Mouse (Mus musculus) embryonic facial prominence, embryonic 13.5 days (tissue): ENCODE results near the gene Akap2. TPM values are rescaled to one million over a fixed set of nuclear protein-coding genes. Genes with fewer than 3 reads are reported as not detected.

Experiments
- ATAC-seq: fragments of 200-750 bp; cut with Nextera tagmentation; 2 replicates; pipeline ENCODE4 v1.8.0; 2017; ENCODE audit warnings: low read depth; ENCODE audit not compliant: insufficient number of reproducible peaks, insufficient read depth, low FRiP score, low TSS enrichment
- H3K27ac ChIP-seq: fragments of 300-500 bp; sonication (generic); 2 replicates; pipeline ENCODE4 v1.5.1; 2015; ENCODE audit warnings: moderate library complexity, mild to moderate bottlenecking, inconsistent platforms
- H3K27me3 ChIP-seq: fragments of 300-500 bp; sonication (generic); 2 replicates; pipeline ENCODE4 v1.6.1; 2015; ENCODE audit warnings: mild to moderate bottlenecking, inconsistent platforms
- H3K36me3 ChIP-seq: fragments of 300-500 bp; sonication (generic); 2 replicates; pipeline ENCODE4 v1.6.1; 2015; ENCODE audit warnings: mild to moderate bottlenecking, inconsistent platforms
- H3K4me1 ChIP-seq: fragments of 300-500 bp; sonication (generic); 2 replicates; pipeline ENCODE4 v1.6.1; 2015; ENCODE audit warnings: inconsistent platforms
- H3K4me2 ChIP-seq: fragments of 300-500 bp; sonication (generic); 2 replicates; pipeline ENCODE4 v1.6.1; 2015; ENCODE audit warnings: moderate library complexity, mild to moderate bottlenecking, inconsistent platforms
- H3K4me3 ChIP-seq: fragments of 300-500 bp; sonication (generic); 2 replicates; pipeline ENCODE4 v1.5.1; 2015; ENCODE audit warnings: mild to moderate bottlenecking, inconsistent platforms
- H3K9ac ChIP-seq: fragments of 300-500 bp; sonication (generic); 2 replicates; pipeline ENCODE4 v1.6.1; 2015; ENCODE audit warnings: mild to moderate bottlenecking, inconsistent platforms
- H3K9me3 ChIP-seq: fragments of 300-500 bp; sonication (generic); 2 replicates; pipeline ENCODE4 v1.6.1; 2016; ENCODE audit warnings: inconsistent platforms
- WGBS: fragments of 180-500 bp; shearing (Covaris S2); methylation state at CpG from one replicate; pipeline ENCODE4 v1.1.7; 2015; ENCODE audit warnings: mixed read lengths; 5-methylcytosine and 5-hydroxymethylcytosine counted together
- polyA plus RNA-seq: library from polyadenylated mRNA; unstranded; fragments of >200 nt; fragmentation: Nextera tagmentation; extraction: Ambion mirVana; gene quantifications from 2 replicates; pipeline ENCODE4 v1.2.1, GENCODE M21; 2015

Gene Akap2
- polyA plus RNA-seq, 1 experiment from 2014 or later = 28.1 TPM

GRCm38 (mm10) chr4:57942892-57943291 lies 225.4 kb downstream of the Akap2 start:
- Histone ChIP-seq H3K27me3 (no peaks in the 10 kb centered on the region), H3K27ac (no peak overlapping the region), H3K9me3 (no peaks in the 10 kb centered on the region), H3K4me1 (0 out of 2 replicates have a peak, but pooled peaks cover 5% of the 10 kb centered on the region), H3K9ac (no peak overlapping the region), H3K36me3 (peaks cover 56% of the 10 kb centered on the region), H3K4me3 (no peak overlapping the region), H3K4me2 (no peak overlapping the region)
- WGBS = 85% methylated on average over 2 of the region's 2 CpGs
- no peak for ATAC-seq

Other genes with a start within 250 kb of the Akap2 start
- gene Pakap, start 149.5 kb upstream of the Akap2 start, polyA plus RNA-seq = 35.4 and 38.1 TPM in 2 replicates
- 0.18 TPM in 1 of 2 replicates, not detected in the other for gene D630039A03Rik, start 198.6 kb downstream of the Akap2 start, polyA plus RNA-seq
- 403 and 406 TPM in 2 replicates for gene Txn1, start 238.8 kb downstream of the Akap2 start, polyA plus RNA-seq